Mouse (Mus musculus): ENCODE data around the gene Kif27. TPM values are rescaled to one million over a fixed set of nuclear protein-coding genes. Genes with fewer than 3 reads are reported as not detected.

Kif27 gene
- polyA plus RNA-seq, 1 experiment = 0.32 TPM

DNA sequence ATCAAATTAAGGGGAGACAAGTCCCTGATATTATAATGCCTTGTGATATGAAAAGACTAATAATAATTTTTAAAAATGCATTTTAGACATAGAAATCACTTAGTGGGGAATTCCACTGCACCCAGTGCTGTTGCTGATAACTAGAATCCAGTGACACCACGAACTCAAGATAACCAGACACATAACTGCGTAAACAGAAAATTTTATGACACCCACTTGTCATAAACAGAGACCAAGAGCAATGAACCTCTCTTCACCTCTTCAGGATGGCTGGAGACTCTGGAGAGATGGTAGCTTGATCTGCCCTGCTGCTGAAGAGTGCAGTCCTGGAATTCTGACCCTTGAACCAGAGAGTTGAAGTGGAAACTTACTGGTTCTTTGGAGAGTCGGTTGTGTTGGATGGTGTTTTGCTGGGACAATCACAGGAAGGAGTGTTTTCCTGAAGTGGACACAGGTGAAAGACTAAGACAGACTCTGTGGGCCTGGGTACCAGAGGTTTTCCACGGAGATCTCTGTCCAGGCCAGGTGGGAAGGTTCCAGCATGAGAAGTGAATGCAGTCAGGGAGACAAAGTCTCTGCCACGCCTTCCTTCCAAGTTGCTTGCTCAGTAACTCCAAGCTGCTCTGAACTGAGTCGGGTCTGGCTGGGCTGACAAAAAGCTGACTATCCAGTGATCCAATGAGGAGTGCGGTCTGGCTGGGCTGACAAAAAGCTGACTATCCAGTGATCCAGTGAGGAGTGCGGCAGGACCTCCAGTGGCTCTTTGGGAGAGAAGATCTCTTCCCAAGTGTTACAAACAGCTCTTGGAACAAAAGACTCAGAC lies 5.6 kb upstream of the Kif27 start:
- Histone ChIP-seq H3K4me1 (ENCODE audit: control insufficient read depth, insufficient read depth, insufficient read length, low read length) (peaks cover 9% of the 10 kb centered on the region; the same call in 1 of the 2 replicates), H3K27me3 (ENCODE audit: control insufficient read depth, insufficient read depth, low read length) (no peaks in the 10 kb centered on the region), H3K4me3 (ENCODE audit: low read depth, low read length) (peak overlapping the region; percentile 35), H3K27ac (ENCODE audit: insufficient read depth, low read depth, low read length) (peak overlapping the region; percentile 99), H3K36me3 (ENCODE audit: control insufficient read depth, insufficient read depth, low read length) (no peaks in the 10 kb centered on the region)
- TF ChIP-seq CTCF (IDR thresholded peaks at IDR 0.05; ENCODE audit: extremely low read depth, insufficient read length, insufficient replicate concordance, low read depth, low read length) = no peak
- peak; percentile 17; the same call in 1 of the 2 replicates for TF ChIP-seq POLR2A (IDR thresholded peaks at IDR 0.05; ENCODE audit: low read depth, low read length)
- 22% methylated on average over 8 of the region's 8 CpGs for WGBS

DNA sequence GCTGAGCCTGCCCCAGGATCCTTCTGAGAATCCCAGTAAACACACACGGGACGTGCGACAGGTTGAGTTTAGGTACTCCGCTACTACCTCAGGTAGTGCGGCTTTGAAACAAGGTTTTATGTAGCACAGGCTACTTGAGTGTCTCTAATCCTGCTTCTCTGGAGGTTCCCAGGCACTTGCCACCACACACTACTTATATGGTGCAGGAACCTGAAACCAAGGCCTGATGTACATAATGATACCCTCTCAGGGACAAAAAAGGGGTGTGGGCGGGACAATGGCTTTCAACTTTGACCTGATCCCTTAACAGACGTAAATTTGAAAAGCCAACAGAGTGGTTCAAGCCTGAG lies 357 bp upstream of the Kif27 start:
- Histone ChIP-seq H3K4me1 (ENCODE audit: control insufficient read depth, insufficient read depth, insufficient read length, low read length) (peaks cover 3% of the 10 kb centered on the region; the same call in 1 of the 2 replicates), H3K27me3 (ENCODE audit: control insufficient read depth, insufficient read depth, low read length) (no peaks in the 10 kb centered on the region), H3K27ac (ENCODE audit: insufficient read depth, low read depth, low read length) (peak overlapping the region; percentile 66), H3K36me3 (ENCODE audit: control insufficient read depth, insufficient read depth, low read length) (no peaks in the 10 kb centered on the region), H3K4me3 (ENCODE audit: low read depth, low read length) (peak overlapping the region; percentile 15; the same call in 1 of the 2 replicates)
- TF ChIP-seq CTCF (IDR thresholded peaks at IDR 0.05; ENCODE audit: extremely low read depth, insufficient read length, insufficient replicate concordance, low read depth, low read length) = no peak
- TF ChIP-seq POLR2A (IDR thresholded peaks at IDR 0.05; ENCODE audit: low read depth, low read length) = no peak
- WGBS = 5% methylated on average over 7 of the region's 7 CpGs

DNA sequence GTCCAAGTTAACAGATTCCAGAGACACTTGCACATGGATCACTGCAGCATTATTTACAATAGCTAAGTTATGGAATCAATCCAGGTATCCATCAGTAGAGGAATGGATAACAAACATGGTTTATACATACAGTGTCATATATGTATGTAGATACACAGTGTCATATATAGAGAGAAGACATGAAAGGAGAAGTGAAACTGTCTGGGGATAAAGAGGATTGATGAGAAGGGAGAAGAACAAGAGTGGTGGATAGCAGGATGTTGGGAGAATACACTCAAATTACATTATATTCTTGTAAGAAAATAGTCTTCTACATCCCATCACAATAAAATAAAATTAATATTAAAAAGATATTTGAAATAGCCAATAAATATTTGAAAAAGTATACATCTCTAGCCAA lies 5.9 kb downstream of the Kif27 start:
- no peaks in the 10 kb centered on the region for H3K27me3 ChIP-seq (ENCODE audit: control insufficient read depth, insufficient read depth, low read length)

DNA sequence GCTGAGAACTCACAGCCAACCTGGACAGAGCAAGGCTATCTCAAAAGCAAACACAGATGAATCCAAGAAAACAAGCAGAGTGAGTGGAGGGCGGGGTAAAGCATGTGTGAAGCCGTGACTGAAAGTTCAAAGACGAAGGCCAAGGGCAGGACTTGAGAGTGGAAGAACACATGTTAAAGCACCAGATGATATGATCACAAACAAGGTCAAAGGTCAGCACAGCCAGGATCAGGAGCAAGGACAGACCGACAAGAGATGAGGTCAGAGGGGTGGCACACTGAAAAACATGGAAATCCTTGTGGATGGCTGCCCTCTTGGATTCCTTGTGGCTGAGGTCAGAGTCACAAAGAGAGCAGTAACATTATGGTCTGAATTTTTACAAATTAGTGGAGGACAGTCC lies 8.3 kb downstream of the Kif27 start:
- TF ChIP-seq CTCF (IDR thresholded peaks at IDR 0.05; ENCODE audit: extremely low read depth, insufficient read length, insufficient replicate concordance, low read depth, low read length) (no peak), POLR2A (IDR thresholded peaks at IDR 0.05; ENCODE audit: low read depth, low read length) (no peak)
- no peak overlapping the region for H3K27ac ChIP-seq (ENCODE audit: insufficient read depth, low read depth, low read length)
- no peak overlapping the region for H3K4me3 ChIP-seq (ENCODE audit: low read depth, low read length)
- WGBS = 34% methylated on average over 4 of the region's 4 CpGs
- H3K27me3 ChIP-seq (ENCODE audit: control insufficient read depth, insufficient read depth, low read length) = no peaks in the 10 kb centered on the region
- H3K4me1 ChIP-seq (ENCODE audit: control insufficient read depth, insufficient read depth, insufficient read length, low read length) = peaks cover 2% of the 10 kb centered on the region; the same call in 1 of the 2 replicates
- no peaks in the 10 kb centered on the region for H3K36me3 ChIP-seq (ENCODE audit: control insufficient read depth, insufficient read depth, low read length)

More for the DNA sequence above, 5.9 kb downstream of the Kif27 start:
- H3K36me3 ChIP-seq (ENCODE audit: control insufficient read depth, insufficient read depth, low read length) = no peaks in the 10 kb centered on the region
- H3K4me3 ChIP-seq (ENCODE audit: low read depth, low read length) = no peak overlapping the region
- H3K27ac ChIP-seq (ENCODE audit: insufficient read depth, low read depth, low read length) = no peak overlapping the region
- H3K4me1 ChIP-seq (ENCODE audit: control insufficient read depth, insufficient read depth, insufficient read length, low read length) = peaks cover 2% of the 10 kb centered on the region; the same call in 1 of the 2 replicates
- TF ChIP-seq POLR2A (IDR thresholded peaks at IDR 0.05; ENCODE audit: low read depth, low read length) = no peak
- no peak for TF ChIP-seq CTCF (IDR thresholded peaks at IDR 0.05; ENCODE audit: extremely low read depth, insufficient read length, insufficient replicate concordance, low read depth, low read length)

DNA sequence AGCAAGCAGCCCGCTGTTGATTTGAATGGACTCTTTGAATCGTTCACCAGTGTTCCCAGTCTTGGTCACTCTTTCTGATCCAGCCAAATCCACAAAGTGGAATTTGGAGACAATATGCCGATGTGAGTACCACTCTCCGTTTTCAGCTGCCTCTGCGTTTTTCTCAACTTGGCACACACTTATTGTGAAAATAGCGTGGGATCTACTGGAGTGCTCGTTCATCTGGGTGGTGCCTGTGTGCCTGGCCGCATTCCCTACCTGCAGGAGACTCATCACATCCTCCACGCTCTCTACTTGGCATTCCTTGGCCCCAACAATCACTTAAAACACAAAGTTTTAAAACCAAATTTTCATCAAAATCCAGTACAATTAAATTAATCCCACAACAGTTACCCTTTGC lies 14.4 kb downstream of the Kif27 start:
- Histone ChIP-seq H3K27ac (ENCODE audit: insufficient read depth, low read depth, low read length) (no peak overlapping the region), H3K4me3 (ENCODE audit: low read depth, low read length) (no peak overlapping the region), H3K27me3 (ENCODE audit: control insufficient read depth, insufficient read depth, low read length) (no peaks in the 10 kb centered on the region), H3K36me3 (ENCODE audit: control insufficient read depth, insufficient read depth, low read length) (no peaks in the 10 kb centered on the region), H3K4me1 (ENCODE audit: control insufficient read depth, insufficient read depth, insufficient read length, low read length) (no peaks in the 10 kb centered on the region)
- TF ChIP-seq POLR2A (IDR thresholded peaks at IDR 0.05; ENCODE audit: low read depth, low read length) (no peak), CTCF (IDR thresholded peaks at IDR 0.05; ENCODE audit: extremely low read depth, insufficient read length, insufficient replicate concordance, low read depth, low read length) (no peak)
- 88% methylated on average over 9 of the region's 9 CpGs for WGBS

DNA sequence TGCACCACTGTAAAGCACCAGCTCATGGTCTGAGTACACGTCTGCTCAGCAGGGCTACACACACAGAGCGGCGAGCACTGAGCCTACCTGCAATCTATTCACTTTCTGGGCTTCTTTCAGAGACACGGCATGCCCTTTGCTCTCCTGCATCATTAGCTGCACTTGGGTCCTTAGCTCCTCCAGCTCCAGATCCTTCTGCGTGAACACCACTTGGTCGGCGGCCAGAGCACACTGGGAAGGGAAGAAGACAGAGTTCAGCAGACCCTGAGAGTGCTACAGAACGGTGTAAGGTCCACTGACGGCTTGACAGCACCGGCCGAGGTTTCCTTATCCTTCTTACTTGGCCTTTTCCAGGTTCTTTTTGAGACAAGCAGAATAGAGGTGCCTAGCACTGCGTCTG lies 21.5 kb downstream of the Kif27 start:
- WGBS = 45% methylated on average over 12 of the region's 12 CpGs
- no peak for TF ChIP-seq POLR2A (IDR thresholded peaks at IDR 0.05; ENCODE audit: low read depth, low read length)
- TF ChIP-seq CTCF (IDR thresholded peaks at IDR 0.05; ENCODE audit: extremely low read depth, insufficient read length, insufficient replicate concordance, low read depth, low read length) = no peak

DNA sequence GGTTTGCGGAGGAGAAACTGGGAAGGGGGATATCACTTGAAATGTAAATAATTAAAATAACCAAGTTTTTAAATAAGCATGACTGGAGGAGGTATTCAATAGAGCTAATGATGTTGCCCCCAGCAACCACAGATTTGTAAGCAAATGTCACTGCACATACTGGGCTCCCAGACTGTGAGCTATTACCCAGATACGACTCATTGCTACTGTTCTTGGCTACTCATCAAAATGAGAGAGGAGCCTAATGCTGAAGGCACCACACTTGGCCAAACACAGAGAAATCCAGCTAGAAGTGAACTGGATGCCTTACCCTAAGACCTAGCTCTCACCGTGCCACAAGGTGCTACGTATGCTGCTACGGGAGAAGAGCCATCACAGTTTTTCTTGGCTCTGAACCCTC lies 24.8 kb downstream of the Kif27 start:
- H3K27ac ChIP-seq (ENCODE audit: insufficient read depth, low read depth, low read length) = no peak overlapping the region
- H3K4me3 ChIP-seq (ENCODE audit: low read depth, low read length) = no peak overlapping the region
- H3K4me1 ChIP-seq (ENCODE audit: control insufficient read depth, insufficient read depth, insufficient read length, low read length) = no peaks in the 10 kb centered on the region
- TF ChIP-seq POLR2A (IDR thresholded peaks at IDR 0.05; ENCODE audit: low read depth, low read length) (no peak), CTCF (IDR thresholded peaks at IDR 0.05; ENCODE audit: extremely low read depth, insufficient read length, insufficient replicate concordance, low read depth, low read length) (no peak)
- WGBS = 91% methylated on average over 5 of the region's 5 CpGs
- H3K36me3 ChIP-seq (ENCODE audit: control insufficient read depth, insufficient read depth, low read length) = no peaks in the 10 kb centered on the region
- H3K27me3 ChIP-seq (ENCODE audit: control insufficient read depth, insufficient read depth, low read length) = no peaks in the 10 kb centered on the region

More for the DNA sequence above, 21.5 kb downstream of the Kif27 start:
- Histone ChIP-seq H3K36me3 (ENCODE audit: control insufficient read depth, insufficient read depth, low read length) (no peaks in the 10 kb centered on the region), H3K4me3 (ENCODE audit: low read depth, low read length) (no peak overlapping the region), H3K4me1 (ENCODE audit: control insufficient read depth, insufficient read depth, insufficient read length, low read length) (no peaks in the 10 kb centered on the region), H3K27ac (ENCODE audit: insufficient read depth, low read depth, low read length) (no peak overlapping the region), H3K27me3 (ENCODE audit: control insufficient read depth, insufficient read depth, low read length) (no peaks in the 10 kb centered on the region)
